Mouse (Mus musculus) myocyte (in vitro differentiated cells): ENCODE measurements at regions not wholly inside any gene's neighbourhood (a gene's known extent, or its start where the extent isn't known, plus 50 kb on each side); places are given as distances from the start of the nearest gene placed in this dataset.

Source experiments
- E2F4 ChIP-seq: IDR thresholded peaks from one replicate; pipeline ENCODE4 v1.6.1; 2011; ENCODE audit warnings: mild to moderate bottlenecking, control low read depth, moderate library complexity; ENCODE audit not compliant: insufficient read depth
- MAX ChIP-seq: IDR thresholded peaks from one replicate; pipeline ENCODE4 v1.6.1; 2011; ENCODE audit warnings: low read depth, mild to moderate bottlenecking, control low read depth
- MYOD1 ChIP-seq, 3 experiments: IDR thresholded peaks; one replicate each; pipeline ENCODE4 v1.6.1; 2011; ENCODE audit warnings: control low read depth in 2 of 3, low read depth in 2 of 3, mild to moderate bottlenecking in 2 of 3, moderate library complexity in 1 of 3; ENCODE audit not compliant: insufficient read length in 2 of 3, control insufficient read depth in 1 of 3
- MYOG ChIP-seq, 3 experiments: IDR thresholded peaks; one replicate each; pipeline ENCODE4 v1.6.1; 2011; ENCODE audit warnings: control low read depth in 2 of 3, low read depth in 2 of 3, mild to moderate bottlenecking in 2 of 3; ENCODE audit not compliant: insufficient read length in 2 of 3, control insufficient read depth in 1 of 3, insufficient read depth in 1 of 3
- POLR2A ChIP-seq: IDR thresholded peaks from one replicate; pipeline ENCODE4 v1.6.1; 2011; ENCODE audit warnings: low read depth, mild to moderate bottlenecking, control low read depth, moderate library complexity; ENCODE audit not compliant: insufficient read length
- TCF12 ChIP-seq: IDR thresholded peaks from one replicate; pipeline ENCODE4 v1.6.1; 2011; ENCODE audit warnings: mild to moderate bottlenecking, control low read depth; ENCODE audit not compliant: poor library complexity, insufficient read depth, severe bottlenecking
- USF1 ChIP-seq: IDR thresholded peaks from one replicate; pipeline ENCODE4 v1.6.1; 2011; ENCODE audit warnings: low read depth, mild to moderate bottlenecking, control low read depth, moderate library complexity

GRCm38 (mm10) chr10:111867102-111867501, 105.4 kb upstream of the Krr1 start:
- TF ChIP-seq USF1 (no peak), E2F4 (no peak), POLR2A (no peak), TCF12 (no peak), MAX (no peak), MYOG (IDR thresholded peaks at IDR 0.05; ENCODE audit: control insufficient read depth in 1 of 3, insufficient read depth in 1 of 3, insufficient read length in 2 of 3, low read depth in 2 of 3) (no peak), MYOD1 (IDR thresholded peaks at IDR 0.05; ENCODE audit: control insufficient read depth in 1 of 3, insufficient read length in 2 of 3, low read depth in 2 of 3) (no peak)
